Mouse (Mus musculus): ENCODE measurements around the gene Znhit6. TPM values are rescaled to one million over a fixed set of nuclear protein-coding genes. Genes with fewer than 3 reads are reported as not detected.

Gene Znhit6
- polyA plus RNA-seq, 1 experiment from 2014 or later: 32.4 TPM

GRCm38 (mm10) chr3:145632888-145633287, 56.9 kb downstream of the Znhit6 start:
- H3K27me3 ChIP-seq (ENCODE audit: control insufficient read depth, insufficient read depth, low read length): no peaks in the 10 kb centered on the region
- no peak for ATAC-seq (ENCODE audit: low read depth)
- no peak overlapping the region for H3K4me3 ChIP-seq (ENCODE audit: low read depth, low read length)
- no peaks in the 10 kb centered on the region for H3K4me1 ChIP-seq (ENCODE audit: control insufficient read depth, insufficient read depth, low read length)
- H3K4me2 ChIP-seq (ENCODE audit: low read depth, low read length): no peak overlapping the region
- H3K27ac ChIP-seq (ENCODE audit: low read depth, low read length): no peak overlapping the region
- no peaks in the 10 kb centered on the region for H3K36me3 ChIP-seq (ENCODE audit: control insufficient read depth, insufficient read depth, low read length)
- H3K9me3 ChIP-seq (ENCODE audit: control insufficient read depth, low read length): no peaks in the 10 kb centered on the region
- no peak overlapping the region for H3K9ac ChIP-seq (replicated peaks; ENCODE audit: low read depth, low read length)
- WGBS: 22% methylated on average over 6 of the region's 6 CpGs

GRCm38 (mm10) chr3:145634002-145634710, 58.2 kb downstream of the Znhit6 start:
- H3K4me3 ChIP-seq (ENCODE audit: low read depth, low read length): no peak overlapping the region
- no peak overlapping the region for H3K4me2 ChIP-seq (ENCODE audit: low read depth, low read length)
- no peaks in the 10 kb centered on the region for H3K27me3 ChIP-seq (ENCODE audit: control insufficient read depth, insufficient read depth, low read length)
- no peak for ATAC-seq (ENCODE audit: low read depth)
- no peaks in the 10 kb centered on the region for H3K36me3 ChIP-seq (ENCODE audit: control insufficient read depth, insufficient read depth, low read length)
- no peak overlapping the region for H3K9ac ChIP-seq (replicated peaks; ENCODE audit: low read depth, low read length)
- H3K4me1 ChIP-seq (ENCODE audit: control insufficient read depth, insufficient read depth, low read length): no peaks in the 10 kb centered on the region
- H3K27ac ChIP-seq (ENCODE audit: low read depth, low read length): no peak overlapping the region
- WGBS: 84% methylated on average over 14 of the region's 14 CpGs
- no peaks in the 10 kb centered on the region for H3K9me3 ChIP-seq (ENCODE audit: control insufficient read depth, low read length)

- Histone ChIP-seq H3K9ac (replicated peaks; ENCODE audit: low read depth, low read length) (no peak overlapping the region), H3K27ac (ENCODE audit: low read depth, low read length) (no peak overlapping the region), H3K4me1 (ENCODE audit: control insufficient read depth, insufficient read depth, low read length) (no peaks in the 10 kb centered on the region; the same call in 1 of the 2 replicates), H3K27me3 (ENCODE audit: control insufficient read depth, insufficient read depth, low read length) (no peaks in the 10 kb centered on the region), H3K4me2 (ENCODE audit: low read depth, low read length) (no peak overlapping the region), H3K4me3 (ENCODE audit: low read depth, low read length) (no peak overlapping the region), H3K36me3 (ENCODE audit: control insufficient read depth, insufficient read depth, low read length) (no peaks in the 10 kb centered on the region), H3K9me3 (ENCODE audit: control insufficient read depth, low read length) (no peaks in the 10 kb centered on the region)
- no peak for ATAC-seq (ENCODE audit: low read depth)
- WGBS: 49% methylated on average over 4 of the region's 4 CpGs
Observed at GRCm38 (mm10) chr3:145640170-145640569, 64.2 kb downstream of the Znhit6 start.

- no peaks in the 10 kb centered on the region for H3K9me3 ChIP-seq (ENCODE audit: control insufficient read depth, low read length)
- H3K27me3 ChIP-seq (ENCODE audit: control insufficient read depth, insufficient read depth, low read length): no peaks in the 10 kb centered on the region
- peak; percentile 28; the same call in 1 of the 2 replicates for ATAC-seq (ENCODE audit: low read depth)
- no peak overlapping the region for H3K4me3 ChIP-seq (ENCODE audit: low read depth, low read length)
- no peak overlapping the region for H3K4me2 ChIP-seq (ENCODE audit: low read depth, low read length)
- no peaks in the 10 kb centered on the region for H3K36me3 ChIP-seq (ENCODE audit: control insufficient read depth, insufficient read depth, low read length)
- no peak overlapping the region for H3K27ac ChIP-seq (ENCODE audit: low read depth, low read length)
- WGBS: 55% methylated on average over 4 of the region's 4 CpGs
- H3K9ac ChIP-seq (replicated peaks; ENCODE audit: low read depth, low read length): no peak overlapping the region
- no peaks in the 10 kb centered on the region; the same call in 1 of the 2 replicates for H3K4me1 ChIP-seq (ENCODE audit: control insufficient read depth, insufficient read depth, low read length)
Observed at GRCm38 (mm10) chr3:145640583-145640982, 64.6 kb downstream of the Znhit6 start.

GRCm38 (mm10) chr3:145641036-145641685, 65.2 kb downstream of the Znhit6 start:
- ATAC-seq (ENCODE audit: low read depth): no peak
- WGBS: 89% methylated on average over 5 of the region's 5 CpGs

GRCm38 (mm10) chr3:145641878-145642277, 65.9 kb downstream of the Znhit6 start:
- H3K9ac ChIP-seq (replicated peaks; ENCODE audit: low read depth, low read length): no peak overlapping the region
- H3K9me3 ChIP-seq (ENCODE audit: control insufficient read depth, low read length): no peaks in the 10 kb centered on the region
- H3K4me1 ChIP-seq (ENCODE audit: control insufficient read depth, insufficient read depth, low read length): no peaks in the 10 kb centered on the region; the same call in 1 of the 2 replicates
- H3K27ac ChIP-seq (ENCODE audit: low read depth, low read length): no peak overlapping the region
- H3K27me3 ChIP-seq (ENCODE audit: control insufficient read depth, insufficient read depth, low read length): no peaks in the 10 kb centered on the region
- WGBS: 83% methylated on average over 3 of the region's 3 CpGs
- no peaks in the 10 kb centered on the region for H3K36me3 ChIP-seq (ENCODE audit: control insufficient read depth, insufficient read depth, low read length)
- H3K4me2 ChIP-seq (ENCODE audit: low read depth, low read length): no peak overlapping the region
- no peak for ATAC-seq (ENCODE audit: low read depth)
- H3K4me3 ChIP-seq (ENCODE audit: low read depth, low read length): no peak overlapping the region

More at GRCm38 (mm10) chr3:145641036-145641685, 65.2 kb downstream of the Znhit6 start:
- Histone ChIP-seq H3K9ac (replicated peaks; ENCODE audit: low read depth, low read length) (no peak overlapping the region), H3K36me3 (ENCODE audit: control insufficient read depth, insufficient read depth, low read length) (no peaks in the 10 kb centered on the region), H3K4me1 (ENCODE audit: control insufficient read depth, insufficient read depth, low read length) (no peaks in the 10 kb centered on the region; the same call in 1 of the 2 replicates), H3K4me2 (ENCODE audit: low read depth, low read length) (no peak overlapping the region), H3K9me3 (ENCODE audit: control insufficient read depth, low read length) (no peaks in the 10 kb centered on the region), H3K4me3 (ENCODE audit: low read depth, low read length) (no peak overlapping the region), H3K27ac (ENCODE audit: low read depth, low read length) (no peak overlapping the region), H3K27me3 (ENCODE audit: control insufficient read depth, insufficient read depth, low read length) (no peaks in the 10 kb centered on the region)

- 33% methylated on average over 11 of the region's 11 CpGs for whole genome bisulfite sequencing
- H3K4me1 ChIP-seq (ENCODE audit: control insufficient read depth, insufficient read depth, low read length): no peaks in the 10 kb centered on the region; the same call in 1 of the 2 replicates
- no peak overlapping the region for H3K4me3 ChIP-seq (ENCODE audit: low read depth, low read length)
- H3K9ac ChIP-seq (replicated peaks; ENCODE audit: low read depth, low read length): no peak overlapping the region
- H3K4me2 ChIP-seq (ENCODE audit: low read depth, low read length): no peak overlapping the region
- no peaks in the 10 kb centered on the region for H3K9me3 ChIP-seq (ENCODE audit: control insufficient read depth, low read length)
- ATAC-seq (ENCODE audit: low read depth): no peak
- no peaks in the 10 kb centered on the region for H3K36me3 ChIP-seq (ENCODE audit: control insufficient read depth, insufficient read depth, low read length)
- no peak overlapping the region for H3K27ac ChIP-seq (ENCODE audit: low read depth, low read length)
- H3K27me3 ChIP-seq (ENCODE audit: control insufficient read depth, insufficient read depth, low read length): no peaks in the 10 kb centered on the region
Observed at GRCm38 (mm10) chr3:145642861-145643260, 66.9 kb downstream of the Znhit6 start.

GRCm38 (mm10) chr3:145645463-145645862, 69.5 kb downstream of the Znhit6 start:
- Histone ChIP-seq H3K36me3 (ENCODE audit: control insufficient read depth, insufficient read depth, low read length) (no peaks in the 10 kb centered on the region), H3K4me3 (ENCODE audit: low read depth, low read length) (no peak overlapping the region), H3K4me1 (ENCODE audit: control insufficient read depth, insufficient read depth, low read length) (peaks cover 16% of the 10 kb centered on the region), H3K27ac (ENCODE audit: low read depth, low read length) (no peak overlapping the region), H3K27me3 (ENCODE audit: control insufficient read depth, insufficient read depth, low read length) (peaks cover 5% of the 10 kb centered on the region), H3K9ac (replicated peaks; ENCODE audit: low read depth, low read length) (no peak overlapping the region), H3K9me3 (ENCODE audit: control insufficient read depth, low read length) (no peaks in the 10 kb centered on the region), H3K4me2 (ENCODE audit: low read depth, low read length) (no peak overlapping the region)
- no peak for ATAC-seq (ENCODE audit: low read depth)
- WGBS: 45% methylated on average over 6 of the region's 6 CpGs

GRCm38 (mm10) chr3:145646009-145646408, 70.0 kb downstream of the Znhit6 start:
- Histone ChIP-seq H3K27ac (ENCODE audit: low read depth, low read length) (no peak overlapping the region), H3K9ac (replicated peaks; ENCODE audit: low read depth, low read length) (no peak overlapping the region), H3K4me1 (ENCODE audit: control insufficient read depth, insufficient read depth, low read length) (peaks cover 17% of the 10 kb centered on the region), H3K27me3 (ENCODE audit: control insufficient read depth, insufficient read depth, low read length) (peaks cover 5% of the 10 kb centered on the region), H3K4me2 (ENCODE audit: low read depth, low read length) (no peak overlapping the region), H3K9me3 (ENCODE audit: control insufficient read depth, low read length) (no peaks in the 10 kb centered on the region), H3K4me3 (ENCODE audit: low read depth, low read length) (no peak overlapping the region), H3K36me3 (ENCODE audit: control insufficient read depth, insufficient read depth, low read length) (no peaks in the 10 kb centered on the region)
- WGBS: 8% methylated on average over 3 of the region's 3 CpGs
- ATAC-seq (ENCODE audit: low read depth): no peak; the same call in 1 of the 2 replicates
